Mouse (Mus musculus): Measurements from ENCODE around the gene Cst3. TPM values are rescaled to one million over a fixed set of nuclear protein-coding genes. Genes with fewer than 3 reads are reported as not detected.

Cst3 gene
- polyA plus RNA-seq, 1 experiment = 616 TPM

DNA sequence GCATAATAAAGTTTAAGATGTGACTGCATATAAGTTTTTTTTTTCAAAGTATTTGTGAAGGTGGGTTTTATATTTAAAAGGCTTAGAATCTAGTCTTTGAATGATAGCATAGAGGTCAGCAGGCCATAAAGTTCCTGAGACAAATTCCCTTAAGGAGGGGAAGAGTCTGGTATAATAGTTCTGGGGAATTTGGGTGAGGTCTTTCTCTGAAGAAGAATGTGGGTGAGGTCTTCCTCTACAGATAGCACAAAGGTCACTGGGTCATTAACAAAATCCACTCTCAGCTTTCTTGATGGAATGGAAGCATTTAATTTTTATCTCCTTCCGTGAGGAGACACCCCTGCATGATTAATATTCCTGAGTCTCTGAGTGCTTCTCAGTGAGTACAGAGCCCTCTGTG is 49.5 kb downstream of the Cst3 start:
- Histone ChIP-seq H3K4me3 (ENCODE audit: insufficient read depth, low read depth, low read length) (no peak overlapping the region), H3K27ac (ENCODE audit: insufficient read depth, low read depth, low read length) (no peak overlapping the region), H3K4me1 (ENCODE audit: control insufficient read depth, insufficient read depth, low read length) (no peaks in the 10 kb centered on the region)
- TF ChIP-seq CTCF (IDR thresholded peaks at IDR 0.05; ENCODE audit: insufficient read depth, low read depth, low read length) (no peak), POLR2A (IDR thresholded peaks at IDR 0.05; ENCODE audit: insufficient read depth, low read depth, low read length) (no peak)
- 82% methylated on average over 1 of the region's 1 CpGs for WGBS

Other genes starting within 250 kb of the Cst3 start
- not detected in 2 replicates for gene Nxt1, start 203.1 kb downstream of the Cst3 start, polyA plus RNA-seq (2012; ENCODE audit: insufficient read depth, insufficient read length, low replicate concordance, missing spikeins)
- gene Gzf1, start 194.7 kb downstream of the Cst3 start, polyA plus RNA-seq (2012; ENCODE audit: insufficient read depth, insufficient read length, low replicate concordance, missing spikeins) = not detected in 2 replicates
- 141 and 208 TPM in 2 replicates for gene Napb, start 143.2 kb downstream of the Cst3 start, polyA plus RNA-seq (2012; ENCODE audit: insufficient read depth, insufficient read length, low replicate concordance, missing spikeins)
- gene Cstl1, start 125.3 kb downstream of the Cst3 start, polyA plus RNA-seq (2012; ENCODE audit: insufficient read depth, insufficient read length, low replicate concordance, missing spikeins) = not detected in 2 replicates
- not detected in 2 replicates for gene Cst11, start 104.2 kb downstream of the Cst3 start, polyA plus RNA-seq (2012; ENCODE audit: insufficient read depth, insufficient read length, low replicate concordance, missing spikeins)
- gene 8030411F24Rik, start 93.7 kb downstream of the Cst3 start, polyA plus RNA-seq (2012; ENCODE audit: insufficient read depth, insufficient read length, low replicate concordance, missing spikeins) = not detected in 2 replicates
- not detected in 2 replicates for gene Cst12, start 86.3 kb downstream of the Cst3 start, polyA plus RNA-seq (2012; ENCODE audit: insufficient read depth, insufficient read length, low replicate concordance, missing spikeins)
- not detected in 2 replicates for gene Cst8, start 76.9 kb downstream of the Cst3 start, polyA plus RNA-seq (2012; ENCODE audit: insufficient read depth, insufficient read length, low replicate concordance, missing spikeins)
- not detected in 2 replicates for gene Cst13, start 55.6 kb downstream of the Cst3 start, polyA plus RNA-seq (2012; ENCODE audit: insufficient read depth, insufficient read length, low replicate concordance, missing spikeins)
- gene Cst9, start 40.5 kb downstream of the Cst3 start, polyA plus RNA-seq (2012; ENCODE audit: insufficient read depth, insufficient read length, low replicate concordance, missing spikeins) = not detected in 2 replicates
- gene 9230104L09Rik, start 10.7 kb downstream of the Cst3 start, polyA plus RNA-seq (2012; ENCODE audit: insufficient read depth, insufficient read length, low replicate concordance, missing spikeins) = not detected in 2 replicates
- not detected in 2 replicates for gene Gm1330, start 127.6 kb upstream of the Cst3 start, polyA plus RNA-seq (2012; ENCODE audit: insufficient read depth, insufficient read length, low replicate concordance, missing spikeins)
- not detected in 2 replicates for gene Gm10750, start 141.5 kb upstream of the Cst3 start, polyA plus RNA-seq (2012; ENCODE audit: insufficient read depth, insufficient read length, low replicate concordance, missing spikeins)

Data from olfactory bulb, adult 2 months (tissue).